Mouse (Mus musculus) small intestine, adult 2 months (tissue): ENCODE data around the gene Cpxm2.

Experiments
- CTCF ChIP-seq: fragments of 200-500 bp; IDR thresholded peaks from 2 replicates; pipeline ENCODE4 v1.5.1; 2012; ENCODE audit warnings: low read depth, mild to moderate bottlenecking, control low read depth, inconsistent platforms, low read length, moderate library complexity, mixed read lengths; ENCODE audit not compliant: insufficient replicate concordance, insufficient read length; ENCODE audit errors: extremely low read depth
- POLR2A ChIP-seq: fragments of 200-500 bp; IDR thresholded peaks from 2 replicates; pipeline ENCODE4 v1.6.1; 2012; ENCODE audit warnings: low read depth, mild to moderate bottlenecking, control low read depth, inconsistent platforms, low read length, moderate library complexity

- TF ChIP-seq POLR2A (no peak), CTCF (no peak)
Measured at GRCm38 (mm10) chr7:132074503-132074902, 80.0 kb downstream of the Cpxm2 start.
